Mouse (Mus musculus) MEL (cell line): ENCODE results near the gene Nphp4.

Experiments used
- CTCF ChIP-seq, 3 experiments: IDR thresholded peaks in 2 of 3; conservative IDR thresholded peaks in 1 of 3; 2 replicates each; pipeline ENCODE4 v1.5.1; 2011 to 2012; ENCODE audit warnings: low read length in 3 of 3, low read depth in 2 of 3, mild to moderate bottlenecking in 2 of 3, improper control_type of control experiment in 1 of 3, inconsistent platforms in 1 of 3, mixed read lengths in 1 of 3, moderate library complexity in 1 of 3; ENCODE audit not compliant: control insufficient read depth in 1 of 3, insufficient read depth in 1 of 3, poor library complexity in 1 of 3, severe bottlenecking in 1 of 3
- E2F4 ChIP-seq: IDR thresholded peaks from 2 replicates; pipeline ENCODE4 v1.6.1; 2011; ENCODE audit warnings: low read depth, low read length, improper control_type of control experiment, borderline replicate concordance
- EP300 ChIP-seq, 2 experiments: IDR thresholded peaks; 2 replicates each; pipeline ENCODE4 v1.6.1; 2011; ENCODE audit warnings: improper control_type of control experiment in 2 of 2, low read length in 2 of 2, low read depth in 1 of 2, mild to moderate bottlenecking in 1 of 2
- GABPA ChIP-seq: IDR thresholded peaks from 2 replicates; pipeline ENCODE4 v1.6.1; 2012; ENCODE audit warnings: low read depth, mild to moderate bottlenecking, inconsistent platforms, low read length, improper control_type of control experiment, moderate library complexity
- GATA1 ChIP-seq: IDR thresholded peaks from 2 replicates; pipeline ENCODE4 v1.6.1; 2011; ENCODE audit warnings: low read depth, low read length, improper control_type of control experiment
- MAZ ChIP-seq: IDR thresholded peaks from 2 replicates; pipeline ENCODE4 v1.6.1; 2012; ENCODE audit warnings: low read depth, mild to moderate bottlenecking, inconsistent platforms, low read length, improper control_type of control experiment
- NELFE ChIP-seq: IDR thresholded peaks from 2 replicates; pipeline ENCODE4 v1.6.1; 2011; ENCODE audit warnings: low read depth, low read length, improper control_type of control experiment
- POLR2A ChIP-seq, 2 experiments: IDR thresholded peaks; 2 replicates each; pipeline ENCODE4 v1.6.1; 2011 to 2012; ENCODE audit warnings: low read length in 2 of 2, mild to moderate bottlenecking in 2 of 2, control low read depth in 1 of 2, improper control_type of control experiment in 1 of 2, low read depth in 1 of 2, moderate library complexity in 1 of 2; ENCODE audit not compliant: control insufficient read depth in 1 of 2, insufficient read depth in 1 of 2, poor library complexity in 1 of 2
- POLR2AphosphoS2 ChIP-seq: IDR thresholded peaks from 2 replicates; pipeline ENCODE4 v1.6.1; 2011; ENCODE audit warnings: low read length, improper control_type of control experiment
- RCOR1 ChIP-seq: IDR thresholded peaks from 2 replicates; pipeline ENCODE4 v1.6.1; 2012; ENCODE audit warnings: low read depth, mild to moderate bottlenecking, inconsistent platforms, low read length, improper control_type of control experiment
- USF1 ChIP-seq: IDR thresholded peaks from 2 replicates; pipeline ENCODE4 v1.6.1; 2014; ENCODE audit warnings: low read depth, mild to moderate bottlenecking, inconsistent platforms, low read length, improper control_type of control experiment, moderate library complexity
- USF2 ChIP-seq, 2 experiments: IDR thresholded peaks; 2 replicates each; pipeline ENCODE4 v1.6.1; 2011 to 2012; ENCODE audit warnings: improper control_type of control experiment in 2 of 2, low read length in 2 of 2, borderline replicate concordance in 1 of 2, inconsistent platforms in 1 of 2, low read depth in 1 of 2, mild to moderate bottlenecking in 1 of 2; ENCODE audit not compliant: insufficient read depth in 1 of 2
- ZC3H11A ChIP-seq: IDR thresholded peaks from 2 replicates; pipeline ENCODE4 v1.6.1; 2012; ENCODE audit warnings: low read depth, mild to moderate bottlenecking, inconsistent platforms, low read length, improper control_type of control experiment

DNA sequence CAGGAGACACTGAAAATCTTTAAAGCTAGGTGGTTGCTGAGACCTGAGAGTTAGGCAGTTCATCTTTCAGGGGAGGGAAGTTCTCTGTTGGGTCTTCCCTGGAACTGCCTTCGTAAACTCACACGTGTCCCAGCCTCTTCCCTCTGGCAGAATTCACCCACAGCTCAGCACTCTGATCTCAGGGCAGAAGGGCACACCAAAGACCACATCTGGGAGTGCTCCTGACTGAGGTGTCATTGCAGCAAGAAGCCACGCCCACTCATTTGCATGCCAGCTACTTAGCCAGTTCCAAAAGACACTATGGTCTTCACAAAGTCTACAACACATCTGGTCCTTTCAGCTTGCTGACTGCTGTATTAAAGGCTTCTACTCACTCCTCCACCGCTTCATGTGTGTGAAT, 109.7 kb downstream of the Nphp4 start:
- TF ChIP-seq CTCF (IDR thresholded peaks at IDR 0.05 in 2 of 3, conservative IDR thresholded peaks at IDR 0.05 in 1 of 3; ENCODE audit: control insufficient read depth in 1 of 3, insufficient read depth in 1 of 3, low read depth in 2 of 3, low read length in 3 of 3, poor library complexity in 1 of 3, severe bottlenecking in 1 of 3) = no peak
- TF ChIP-seq POLR2AphosphoS2 = no peak
- TF ChIP-seq GABPA = no peak
- TF ChIP-seq E2F4 = no peak
- no peak for TF ChIP-seq USF1
- no peak for TF ChIP-seq RCOR1
- TF ChIP-seq USF2 (IDR thresholded peaks at IDR 0.05; ENCODE audit: borderline replicate concordance in 1 of 2, insufficient read depth in 1 of 2, low read depth in 1 of 2, low read length in 2 of 2) = no peak
- no peak for TF ChIP-seq POLR2A (IDR thresholded peaks at IDR 0.05; ENCODE audit: control insufficient read depth in 1 of 2, insufficient read depth in 1 of 2, low read depth in 1 of 2, low read length in 2 of 2, poor library complexity in 1 of 2)
- no peak for TF ChIP-seq NELFE
- TF ChIP-seq ZC3H11A = no peak
- no peak for TF ChIP-seq EP300 (IDR thresholded peaks at IDR 0.05; ENCODE audit: low read depth in 1 of 2, low read length in 2 of 2)
- no peak for TF ChIP-seq GATA1
- TF ChIP-seq MAZ = no peak
